Mouse (Mus musculus): ENCODE data around the gene Hoxa10. TPM values are rescaled to one million over a fixed set of nuclear protein-coding genes. Genes with fewer than 3 reads are reported as not detected.

Gene Hoxa10
- total RNA-seq, 2 experiments from 2014 or later, result not detected

- intact Hi-C loops (cut with DNase I), result no loop called here
Measured at GRCm38 (mm10) chr6:52265306-52265912, 24.8 kb upstream of the Hoxa10 start.

DNA sequence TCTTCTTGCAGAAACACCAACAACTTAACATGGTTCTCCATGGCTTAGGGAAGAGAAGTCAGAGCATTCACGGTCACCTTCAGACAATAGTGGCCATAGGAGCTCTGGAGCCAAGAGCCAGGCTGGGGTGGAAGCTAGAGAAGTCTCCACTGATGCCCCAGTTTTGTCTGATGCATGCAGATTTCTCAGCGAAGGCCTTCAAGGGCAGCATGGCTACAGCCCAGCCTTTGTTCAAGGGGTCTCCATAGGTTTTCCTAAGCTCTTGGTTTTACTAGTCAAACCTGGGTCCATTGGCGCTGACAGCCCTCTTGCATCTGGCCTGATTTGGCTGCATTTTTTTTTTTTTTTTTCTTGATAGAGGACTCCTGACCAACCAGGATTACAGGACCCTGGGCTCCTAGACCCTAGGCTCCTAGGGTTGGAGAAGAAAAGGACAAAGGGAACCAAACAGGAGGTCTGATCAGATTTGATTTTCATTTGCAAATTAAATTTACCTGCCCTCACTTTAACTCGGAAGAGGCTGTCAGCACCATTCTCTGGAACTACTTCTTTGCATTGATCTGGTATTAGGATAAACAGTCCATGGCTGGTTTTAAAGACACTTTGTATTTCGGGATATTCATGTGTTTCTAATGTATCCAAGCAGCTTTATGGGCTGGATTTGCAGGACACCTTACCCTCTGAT, 23.6 kb upstream of the Hoxa10 start:
- no peak for DNase-seq (ENCODE audit: low spot score in 2 of 2)
- intact Hi-C loops (cut with DNase I), result loop anchor here (5.0 kb wide), 2 partner anchors 458 to 653 kb away; no protein-coding TSS in a partner anchor

More at GRCm38 (mm10) chr6:52265306-52265912, 24.8 kb upstream of the Hoxa10 start:
- no peak for DNase-seq (ENCODE audit: low spot score in 2 of 2)

DNA sequence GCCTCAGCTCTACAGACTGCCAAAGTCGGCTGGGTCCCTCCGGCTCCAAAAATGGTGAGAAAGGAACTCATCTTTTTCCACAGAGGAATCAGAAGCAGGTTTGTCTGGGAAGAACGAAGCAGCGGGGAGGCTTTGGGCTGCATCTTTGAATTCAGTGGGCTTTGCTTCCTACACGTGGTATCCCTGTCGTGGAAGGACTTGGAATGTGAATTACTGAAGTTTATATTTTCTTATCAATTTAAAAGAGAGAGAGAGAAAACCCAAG, 22.6 kb upstream of the Hoxa10 start:
- no peak for DNase-seq (ENCODE audit: low spot score in 2 of 2)
- intact Hi-C loops (cut with DNase I), result loop anchor here (5.0 kb wide), 2 partner anchors 459 to 654 kb away; no protein-coding TSS in a partner anchor

- no peak for DNase-seq (ENCODE audit: low spot score in 2 of 2)
- intact Hi-C loops (cut with DNase I), result loop anchor here (5.0 kb wide), 2 partner anchors 460 to 655 kb away; no protein-coding TSS in a partner anchor
Measured at GRCm38 (mm10) chr6:52262463-52263320, 22.0 kb upstream of the Hoxa10 start.

DNA sequence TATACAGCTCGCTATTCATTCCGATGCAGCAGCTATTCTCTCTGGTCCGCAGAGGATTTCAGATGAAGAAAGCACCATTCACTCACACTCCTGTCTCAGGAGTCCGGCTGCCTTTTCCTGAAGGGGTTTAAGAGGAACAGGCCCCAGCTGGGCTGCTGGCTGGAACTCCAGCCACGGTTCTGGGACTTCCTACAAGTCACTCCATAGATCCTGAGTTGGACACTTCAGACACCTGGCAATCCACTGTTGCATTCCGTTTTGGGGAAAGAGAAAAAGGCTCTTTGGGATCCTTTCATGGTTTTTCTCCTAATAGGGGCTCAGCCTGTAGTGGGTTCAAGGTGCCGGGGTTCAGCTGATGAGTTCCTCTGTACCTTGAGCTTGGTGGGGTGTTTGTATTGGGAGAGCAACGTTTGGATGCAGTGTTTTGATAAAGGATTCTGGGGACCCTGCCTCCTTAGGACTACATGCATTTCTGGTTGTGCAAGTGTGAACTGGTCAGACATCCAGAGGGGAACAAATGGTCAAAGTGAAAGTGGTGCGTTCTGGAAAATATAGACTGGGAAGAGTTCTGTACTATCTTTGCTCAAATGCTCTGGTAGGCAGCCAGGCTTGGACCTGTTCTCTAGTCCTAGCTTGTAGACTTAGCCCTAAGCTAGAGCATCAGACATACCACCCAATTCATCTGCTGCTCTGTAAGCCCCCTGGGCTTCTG, 21.3 kb upstream of the Hoxa10 start:
- DNase-seq (ENCODE audit: low spot score in 2 of 2), result no peak
- intact Hi-C loops (cut with DNase I), result loop anchor here (5.0 kb wide), 2 partner anchors 460 to 655 kb away; no protein-coding TSS in a partner anchor

- no peak for DNase-seq (ENCODE audit: low spot score in 2 of 2)
- intact Hi-C loops (cut with DNase I), result loop anchor here (5.0 kb wide), 2 partner anchors 461 to 656 kb away; no protein-coding TSS in a partner anchor
Measured at GRCm38 (mm10) chr6:52260654-52261575, 20.3 kb upstream of the Hoxa10 start, which contains the start of gene Hoxa13. TSS of gene Hoxa13 (minus strand) at chr6:52260880.

GRCm38 (mm10) chr6:52259811-52260261, 19.2 kb upstream of the Hoxa10 start:
- intact Hi-C loops (cut with DNase I), result loop anchor here (5.0 kb wide), 3 partner anchors 462 to 657 kb away; no protein-coding TSS in a partner anchor
- DNase-seq (ENCODE audit: low spot score in 2 of 2), result no peak

DNA sequence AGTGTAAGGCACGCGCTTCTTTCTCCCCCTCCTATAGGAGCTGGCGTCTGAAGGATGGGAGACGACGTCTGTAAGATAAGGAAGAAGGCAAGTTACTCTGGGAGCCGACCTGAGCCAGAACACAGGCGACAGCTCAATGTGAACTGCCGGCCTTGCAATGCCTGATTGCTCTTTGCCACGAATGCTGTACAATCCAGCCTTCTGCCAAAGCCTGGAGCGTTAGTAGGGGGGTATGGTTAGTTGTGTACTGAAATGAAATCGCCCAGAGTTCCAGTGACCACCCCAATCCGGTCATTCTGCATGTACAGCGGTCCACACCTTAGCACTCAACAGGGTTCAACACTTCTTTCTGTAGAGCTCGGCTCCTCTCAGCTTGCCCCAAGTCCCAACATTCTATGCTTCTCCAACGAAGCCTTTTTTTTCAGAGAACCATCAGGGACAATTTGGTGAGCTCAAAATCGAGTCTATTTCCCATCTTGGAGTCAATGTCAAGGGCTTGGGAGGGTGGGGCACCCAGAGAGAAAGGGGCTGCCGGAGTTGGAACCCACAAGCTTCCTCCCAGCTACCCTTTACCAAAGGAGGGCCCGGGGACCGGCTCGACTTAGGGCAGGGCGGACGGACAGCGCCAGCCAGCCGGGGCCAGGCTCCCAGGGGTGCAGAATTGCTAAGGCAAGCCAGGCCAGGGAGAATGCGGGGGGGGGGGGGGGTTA, 18.6 kb upstream of the Hoxa10 start:
- intact Hi-C loops (cut with DNase I), result loop anchor here (5.0 kb wide), 1 partner anchor 578 kb away; no protein-coding TSS in a partner anchor
- no peak for DNase-seq (ENCODE audit: low spot score in 2 of 2)

- peak; percentile 63 to 78 for DNase-seq (ENCODE audit: low spot score in 2 of 2)
- intact Hi-C loops (cut with DNase I), result loop anchor here (5.0 kb wide), 1 partner anchor 580 kb away; no protein-coding TSS in a partner anchor
Measured at GRCm38 (mm10) chr6:52256956-52257355, 16.3 kb upstream of the Hoxa10 start.

DNA sequence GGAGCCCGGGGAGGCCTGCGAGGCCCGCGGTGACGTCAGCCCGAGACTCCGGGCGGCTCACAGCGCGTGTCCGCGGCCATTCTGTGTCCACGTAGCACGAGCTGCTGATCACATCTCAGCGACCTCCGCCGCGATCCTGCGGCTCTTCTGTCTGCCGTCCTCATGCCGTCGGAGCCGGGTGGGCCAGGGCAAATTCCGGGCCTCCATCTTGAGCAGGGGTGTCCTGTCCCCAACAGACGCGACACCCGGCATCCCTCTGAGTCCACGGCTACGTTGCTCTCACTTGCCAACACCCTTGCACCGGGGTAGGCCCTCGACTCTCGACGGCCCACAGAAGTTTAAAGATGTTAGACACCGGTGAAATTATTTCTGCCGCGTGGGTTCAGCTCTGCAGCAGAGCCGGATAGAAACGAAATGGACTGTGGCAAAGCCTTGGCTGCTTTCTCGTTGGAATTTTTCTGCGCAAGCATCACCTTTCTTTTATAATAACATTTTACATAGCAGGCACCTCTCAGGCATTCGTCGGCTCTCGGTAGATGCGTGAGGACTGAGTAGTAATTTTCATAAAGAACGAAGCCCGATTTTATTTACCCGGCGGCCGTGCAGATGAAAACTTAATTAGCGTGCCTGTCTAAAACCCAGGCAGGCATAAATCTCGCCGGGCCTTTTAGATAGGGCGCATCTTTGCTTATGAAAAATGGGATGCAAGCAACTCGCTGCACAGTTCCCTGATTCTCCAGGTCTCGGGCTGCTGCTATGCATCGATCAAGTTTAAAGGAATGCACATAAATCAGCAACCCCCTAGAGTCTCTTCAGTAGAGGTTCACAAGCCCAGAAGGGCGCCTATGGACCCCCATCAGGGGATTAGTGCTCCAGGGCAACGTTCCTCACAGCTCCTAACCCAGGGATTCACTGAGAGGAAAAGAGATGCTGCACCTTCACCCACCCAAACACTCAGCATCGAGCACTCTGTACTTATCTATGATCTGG, 13.2 kb upstream of the Hoxa10 start:
- no peak for DNase-seq (ENCODE audit: low spot score in 2 of 2)
- intact Hi-C loops (cut with DNase I), result no loop called here

- intact Hi-C loops (cut with DNase I), result no loop called here
- no peak for DNase-seq (ENCODE audit: low spot score in 2 of 2)
Measured at GRCm38 (mm10) chr6:52252775-52253376, 12.2 kb upstream of the Hoxa10 start.

- intact Hi-C loops (cut with DNase I), result no loop called here
- no peak for DNase-seq (ENCODE audit: low spot score in 2 of 2)
Measured at GRCm38 (mm10) chr6:52252016-52252774, 11.5 kb upstream of the Hoxa10 start.

DNA sequence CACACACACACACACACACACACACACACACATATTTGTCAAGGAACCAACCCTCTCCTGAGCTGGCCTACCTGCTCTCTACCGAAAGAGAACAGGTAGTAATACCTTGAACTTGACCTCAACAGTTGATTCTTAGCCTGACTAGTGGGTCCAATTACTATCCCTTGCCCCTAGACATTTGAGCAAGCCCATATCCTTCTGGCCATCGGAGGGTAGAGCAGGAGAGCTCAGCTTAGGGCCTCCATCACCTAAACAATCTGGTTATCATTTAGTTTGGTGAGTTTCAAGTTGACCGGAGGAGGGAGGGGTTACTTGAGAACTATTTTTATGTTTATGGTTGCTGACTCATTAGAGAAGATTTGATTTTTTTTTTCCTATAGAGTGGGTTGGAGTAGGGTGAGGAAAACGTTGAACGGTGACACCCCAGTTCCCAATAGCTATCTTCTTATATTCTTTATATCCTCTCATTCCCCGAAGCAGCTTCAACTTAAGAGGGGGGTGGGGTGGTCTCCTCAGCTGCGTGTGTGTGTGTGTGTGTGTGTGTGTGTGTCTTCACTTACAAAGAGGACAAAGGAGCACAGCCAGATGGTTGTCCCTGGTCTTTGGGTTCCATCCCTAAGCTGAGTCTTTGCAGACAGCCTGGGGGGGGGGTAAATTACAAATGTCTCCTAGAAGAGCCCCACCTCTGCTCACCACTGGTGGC, 10.7 kb upstream of the Hoxa10 start:
- DNase-seq (ENCODE audit: low spot score in 2 of 2), result no peak
- intact Hi-C loops (cut with DNase I), result no loop called here

DNA sequence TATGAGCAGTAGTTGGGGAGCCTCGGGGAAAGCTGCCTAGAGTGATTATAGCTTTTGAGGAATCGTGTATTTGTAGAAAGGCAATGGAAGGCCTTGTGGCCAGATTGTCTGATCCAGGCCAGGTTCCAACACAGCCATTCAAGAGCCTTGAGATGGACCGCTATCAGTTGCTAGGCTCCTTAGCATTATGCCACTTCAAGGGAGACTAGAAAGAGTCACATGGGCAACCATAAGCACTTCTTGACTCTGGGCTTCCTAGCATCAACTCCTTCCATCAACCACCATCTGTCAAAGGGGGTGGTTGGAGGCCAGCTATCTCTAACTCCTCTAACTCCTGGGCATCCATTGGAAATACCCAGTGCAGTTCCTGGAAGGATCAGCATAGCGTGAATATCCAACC, 9.2 kb upstream of the Hoxa10 start:
- intact Hi-C loops (cut with DNase I), result no loop called here
- DNase-seq (ENCODE audit: low spot score in 2 of 2), result no peak

- intact Hi-C loops (cut with DNase I), result no loop called here
- DNase-seq (ENCODE audit: low spot score in 2 of 2), result no peak
Measured at GRCm38 (mm10) chr6:52249415-52249738, 8.7 kb upstream of the Hoxa10 start.
